Mouse (Mus musculus) spleen, adult 2 months (tissue): ENCODE data around the gene Cops4. TPM values are rescaled to one million over a fixed set of nuclear protein-coding genes. Genes with fewer than 3 reads are reported as not detected.

Source experiments
- DNase-seq, 2 experiments: peaks; one replicate each; pipeline versions ENCODE4 v3.0.0 to v3.0.0-alpha.2; 2012 to 2021; ENCODE audit warnings: low spot score in 2 of 2, low read depth in 1 of 2
- H3K27ac ChIP-seq: fragments of 200-500 bp; 2 replicates; pipeline ENCODE4 v1.5.1; 2012; ENCODE audit warnings: low read length, inconsistent platforms; ENCODE audit not compliant: insufficient read depth
- H3K27me3 ChIP-seq: fragments of 200-500 bp; 2 replicates; pipeline ENCODE4 v1.6.1; 2012; ENCODE audit warnings: mild to moderate bottlenecking, moderate library complexity, low read length, inconsistent platforms; ENCODE audit not compliant: control insufficient read depth, insufficient read depth
- H3K36me3 ChIP-seq: fragments of 200-500 bp; 2 replicates; pipeline ENCODE4 v1.6.1; 2012; ENCODE audit warnings: mild to moderate bottlenecking, low read length, inconsistent platforms; ENCODE audit not compliant: control insufficient read depth, insufficient read depth
- H3K4me1 ChIP-seq: fragments of 200-500 bp; 2 replicates; pipeline ENCODE4 v1.6.1; 2011; ENCODE audit warnings: inconsistent platforms; ENCODE audit not compliant: control insufficient read depth, insufficient read depth, insufficient read length
- H3K4me3 ChIP-seq: fragments of 200-500 bp; 2 replicates; pipeline ENCODE4 v1.5.1; 2011; ENCODE audit warnings: mild to moderate bottlenecking, inconsistent platforms; ENCODE audit not compliant: insufficient read depth, insufficient read length; ENCODE audit errors: extremely low read depth
- CTCF ChIP-seq: fragments of 200-500 bp; IDR thresholded peaks from 2 replicates; pipeline ENCODE4 v1.5.1; 2011; ENCODE audit warnings: mild to moderate bottlenecking, inconsistent platforms; ENCODE audit not compliant: insufficient read depth, insufficient read length, insufficient replicate concordance; ENCODE audit errors: extremely low read depth
- POLR2A ChIP-seq: fragments of 200-500 bp; IDR thresholded peaks from 2 replicates; pipeline ENCODE4 v1.6.1; 2011; ENCODE audit warnings: low read depth, low read length, inconsistent platforms
- WGBS: fragments of 180-500 bp; shearing (Covaris S2); methylation state at CpG from one replicate; pipeline ENCODE4 v1.1.7; 2018; 5-methylcytosine and 5-hydroxymethylcytosine counted together
- polyA plus RNA-seq: library from polyadenylated mRNA; depleted of rRNA; stranded (reverse); fragments of >200 nt; gene quantifications from 2 replicates; pipeline ENCODE4 v1.2.3, GENCODE M21; 2012

Cops4 gene
- polyA plus RNA-seq, 1 experiment: 9.9 TPM

DNA sequence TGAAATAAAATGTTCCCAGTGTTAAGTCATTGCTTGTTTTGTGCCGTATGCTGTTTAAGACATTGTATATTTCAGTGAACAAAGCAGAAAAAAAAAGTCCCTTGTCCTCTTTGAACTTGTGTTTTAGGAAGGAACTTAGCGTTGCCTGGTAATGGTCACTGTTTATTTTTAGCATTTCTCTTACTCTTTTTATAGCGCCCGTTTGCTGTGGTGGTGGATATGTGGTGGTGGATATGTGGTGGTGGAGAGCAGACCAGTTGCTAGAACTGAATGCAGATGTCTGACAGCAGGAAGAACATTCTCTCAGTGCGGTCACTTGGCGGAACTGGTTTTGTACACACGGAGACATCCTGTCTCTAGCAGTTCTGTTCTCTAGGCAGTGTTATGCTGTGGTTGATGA lies 8.1 kb downstream of the Cops4 start:
- H3K36me3 ChIP-seq: peaks cover 22% of the 10 kb centered on the region
- no peaks in the 10 kb centered on the region for H3K27me3 ChIP-seq
- peak; percentile 67 for DNase-seq
- TF ChIP-seq CTCF: no peak
- no peak for TF ChIP-seq POLR2A
- H3K4me3 ChIP-seq: peak overlapping the region; percentile 27; the same call in 1 of the 2 replicates
- WGBS: 5% methylated on average over 7 of the region's 7 CpGs
- H3K4me1 ChIP-seq: peaks cover 5% of the 10 kb centered on the region
- H3K27ac ChIP-seq: peak overlapping the region; percentile 63

DNA sequence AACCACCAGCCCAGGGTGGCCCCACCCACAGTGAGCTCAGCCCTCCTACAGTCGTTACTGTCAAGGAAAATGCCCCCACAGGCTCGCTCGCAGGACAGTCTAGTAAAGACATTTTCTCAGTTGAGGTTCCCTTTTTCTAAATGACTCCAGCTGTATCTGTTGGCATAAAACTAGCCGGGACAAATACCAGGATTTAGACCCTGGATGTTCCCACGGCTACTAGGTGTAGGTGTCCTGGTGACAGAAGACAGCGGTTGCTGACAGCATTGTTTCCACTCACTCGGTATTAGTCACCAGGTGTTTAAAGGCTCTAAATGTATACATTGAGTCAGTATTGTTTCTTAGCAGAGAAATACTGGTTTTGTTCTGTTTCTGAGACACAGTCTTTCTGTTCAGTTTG lies 17.7 kb downstream of the Cops4 start:
- WGBS: 84% methylated on average over 7 of the region's 7 CpGs
- no peak overlapping the region for H3K4me3 ChIP-seq
- peaks cover 24% of the 10 kb centered on the region for H3K36me3 ChIP-seq

DNA sequence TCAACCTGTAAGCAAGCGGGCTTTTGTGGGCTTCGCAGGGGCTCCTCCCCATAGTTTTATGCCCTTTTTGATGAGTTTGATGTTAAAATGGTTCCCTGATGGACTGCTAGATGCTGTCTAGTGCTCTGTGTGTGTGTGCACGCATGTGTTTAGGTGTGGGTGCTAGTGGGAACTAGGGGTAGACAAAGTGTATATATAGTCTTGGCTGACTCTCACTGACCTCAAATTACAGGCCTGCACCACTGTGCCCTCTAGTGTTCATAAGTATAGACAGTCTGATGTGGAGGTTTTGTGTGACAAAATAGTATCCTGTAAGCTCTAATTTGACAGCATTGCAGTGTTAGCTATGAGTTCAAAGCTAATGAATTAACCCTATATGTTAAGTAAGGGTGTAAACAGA lies 18.5 kb downstream of the Cops4 start:
- Histone ChIP-seq H3K4me3 (no peak overlapping the region), H3K4me1 (no peaks in the 10 kb centered on the region), H3K27ac (no peak overlapping the region), H3K27me3 (no peaks in the 10 kb centered on the region), H3K36me3 (peaks cover 20% of the 10 kb centered on the region)
- 75% methylated on average over 3 of the region's 3 CpGs for WGBS
- TF ChIP-seq POLR2A (no peak), CTCF (peak; percentile 13; the same call in 1 of the 2 replicates)
- peak in 1 of 2 experiments; percentile 40 for DNase-seq

More for the DNA sequence above, 17.7 kb downstream of the Cops4 start:
- H3K4me1 ChIP-seq: no peaks in the 10 kb centered on the region
- no peak overlapping the region for H3K27ac ChIP-seq
- no peak for TF ChIP-seq CTCF
- no peak for TF ChIP-seq POLR2A
- DNase-seq: no peak
- H3K27me3 ChIP-seq: no peaks in the 10 kb centered on the region

DNA sequence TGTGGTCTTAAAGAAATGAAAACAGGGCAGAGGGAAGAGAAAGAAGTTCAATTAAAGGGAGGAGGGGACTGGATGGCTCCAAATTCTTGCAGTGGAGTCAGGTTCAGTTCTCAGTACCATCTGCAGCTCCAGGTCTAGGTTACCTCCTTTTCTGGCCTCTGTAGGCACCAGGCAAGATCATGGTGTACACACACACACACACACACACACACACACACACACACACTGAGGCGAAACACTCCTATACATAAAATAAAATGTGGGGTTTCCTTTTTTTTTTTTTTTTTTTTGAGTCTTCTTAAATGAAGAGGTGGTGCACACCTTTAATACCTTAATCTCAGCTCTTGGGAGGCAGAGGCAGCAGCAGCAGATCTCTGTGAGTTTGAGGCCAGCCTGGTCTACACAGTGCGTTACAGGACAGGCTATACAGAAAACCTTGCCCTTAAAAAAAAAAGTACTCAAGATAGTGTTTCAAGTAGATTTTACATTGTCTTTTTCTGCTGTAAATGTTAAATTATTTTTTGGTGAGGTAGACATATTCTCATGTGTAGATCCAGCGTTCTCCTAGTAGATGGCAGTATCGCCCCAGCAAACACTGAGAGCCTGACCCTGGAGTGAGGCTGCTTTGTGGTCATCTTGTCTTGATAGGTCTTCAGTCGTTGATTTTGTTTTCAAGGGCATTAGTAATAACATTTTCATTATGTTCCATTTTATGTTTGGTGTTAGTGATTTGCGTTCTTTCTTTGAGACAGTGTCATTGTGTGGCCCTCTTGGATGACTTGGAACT lies 28.4 kb downstream of the Cops4 start:
- WGBS: 77% methylated on average over 6 of the region's 6 CpGs
- TF ChIP-seq POLR2A: no peak
- 0 out of 2 replicates have a peak, but pooled peaks have one; percentile 37 for TF ChIP-seq CTCF
- H3K27me3 ChIP-seq: no peaks in the 10 kb centered on the region
- no peak overlapping the region for H3K27ac ChIP-seq
- no peaks in the 10 kb centered on the region for H3K4me1 ChIP-seq
- no peak for DNase-seq
- peaks cover 29% of the 10 kb centered on the region for H3K36me3 ChIP-seq
- H3K4me3 ChIP-seq: no peak overlapping the region

DNA sequence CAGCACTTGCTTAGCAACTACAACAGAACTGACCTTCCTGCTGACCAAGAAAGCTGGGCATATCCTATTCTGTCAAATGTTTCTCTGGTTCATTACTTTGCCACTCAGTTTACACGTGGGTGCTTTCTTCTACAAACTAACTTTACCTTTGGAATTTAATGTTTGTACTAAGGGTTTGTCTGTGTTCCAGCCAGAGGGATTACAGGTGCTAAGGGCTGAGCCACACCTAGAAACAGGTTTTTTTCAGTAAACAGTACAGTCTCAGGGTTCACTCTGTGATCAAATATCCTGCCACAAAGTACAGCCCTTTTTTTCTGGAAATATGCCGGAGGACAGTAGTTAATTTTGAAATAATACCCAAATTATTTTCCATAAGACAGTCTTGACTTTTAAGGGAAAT lies 30.1 kb downstream of the Cops4 start:
- Histone ChIP-seq H3K27ac (no peak overlapping the region), H3K27me3 (no peaks in the 10 kb centered on the region), H3K36me3 (peaks cover 21% of the 10 kb centered on the region), H3K4me1 (no peaks in the 10 kb centered on the region), H3K4me3 (no peak overlapping the region)
- TF ChIP-seq CTCF (no peak), POLR2A (no peak)
- 86% methylated on average over 2 of the region's 2 CpGs for WGBS
- DNase-seq: no peak

DNA sequence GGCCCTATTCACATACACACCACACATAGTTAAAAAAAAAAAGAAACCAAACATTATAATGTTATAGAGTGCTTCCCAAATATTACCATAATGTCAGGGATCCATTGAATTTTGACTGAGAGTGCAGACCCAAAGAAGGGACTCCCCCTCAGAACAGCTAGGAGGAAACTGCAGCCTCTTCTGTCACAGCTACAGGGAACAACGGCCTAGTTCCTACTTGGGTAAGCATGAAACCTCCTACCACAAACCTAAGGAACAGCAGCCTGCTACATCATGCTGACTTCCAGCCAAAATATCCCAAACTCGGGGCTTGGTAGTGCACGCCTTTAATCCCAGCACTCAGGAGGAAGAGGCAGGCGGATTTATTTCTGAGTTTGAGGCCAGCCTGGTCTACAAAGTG lies 31.2 kb downstream of the Cops4 start:
- WGBS: 84% methylated on average over 4 of the region's 4 CpGs
- no peak for TF ChIP-seq CTCF
- TF ChIP-seq POLR2A: no peak
- H3K27me3 ChIP-seq: no peaks in the 10 kb centered on the region
- no peaks in the 10 kb centered on the region for H3K4me1 ChIP-seq
- H3K27ac ChIP-seq: no peak overlapping the region
- no peak overlapping the region for H3K4me3 ChIP-seq
- H3K36me3 ChIP-seq: peaks cover 23% of the 10 kb centered on the region
- DNase-seq: no peak

DNA sequence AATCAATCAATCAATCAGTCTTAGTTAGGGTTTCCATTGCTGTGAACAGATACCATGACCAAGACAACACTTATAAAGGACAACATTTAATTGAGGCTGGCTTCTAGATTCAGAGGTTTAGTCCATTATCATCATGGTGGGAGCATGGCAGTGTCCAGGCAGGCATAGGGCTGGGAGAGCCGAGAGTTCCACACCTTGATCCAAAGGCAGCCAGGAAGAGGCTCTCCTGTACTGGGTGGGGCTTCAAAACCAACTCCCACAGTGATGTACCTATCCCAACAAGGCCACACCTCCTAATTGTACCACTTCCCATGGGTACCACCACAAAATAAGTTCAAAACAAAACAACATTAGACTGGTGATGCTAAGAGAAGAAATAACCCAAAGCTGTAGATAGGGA lies 32.0 kb downstream of the Cops4 start:
- H3K27ac ChIP-seq: no peak overlapping the region
- H3K27me3 ChIP-seq: no peaks in the 10 kb centered on the region
- H3K4me3 ChIP-seq: no peak overlapping the region
- peaks cover 23% of the 10 kb centered on the region for H3K36me3 ChIP-seq
- no peak for DNase-seq
- TF ChIP-seq POLR2A (no peak), CTCF (no peak)
- H3K4me1 ChIP-seq: no peaks in the 10 kb centered on the region
- 76% methylated on average over 1 of the region's 1 CpGs for WGBS
